Mouse (Mus musculus) erythroblast, embryonic 14.5 days (primary cell): ENCODE measurements around the gene Entpd7.

Experiments
- GATA1 ChIP-seq: IDR thresholded peaks from 2 replicates; pipeline ENCODE4 v1.6.1; 2012; ENCODE audit warnings: low read length, inconsistent platforms, mixed read lengths
- TAL1 ChIP-seq: IDR thresholded peaks from 3 replicates; pipeline ENCODE4 v1.6.1; 2012; ENCODE audit warnings: low read length, inconsistent platforms, mixed read lengths

- no peak for TF ChIP-seq TAL1
- TF ChIP-seq GATA1: no peak
These were observed 33.6 kb upstream of the Entpd7 start for GRCm38 (mm10) chr19:43655735-43656492.
